Mouse (Mus musculus) forebrain, embryonic 12.5 days (tissue): ENCODE measurements around the gene Ccdc6. TPM values are rescaled to one million over a fixed set of nuclear protein-coding genes. Genes with fewer than 3 reads are reported as not detected.

ENCODE experiments used
- ATAC-seq: fragments of 200-750 bp; cut with Nextera tagmentation; 2 replicates; pipeline ENCODE4 v1.8.0; 2017; ENCODE audit warnings: moderate TSS enrichment; ENCODE audit not compliant: low FRiP score
- H3K27ac ChIP-seq: fragments of 300-500 bp; sonication (generic); 2 replicates; pipeline ENCODE4 v1.5.1; 2016; ENCODE audit warnings: mild to moderate bottlenecking
- H3K27me3 ChIP-seq: fragments of 300-500 bp; sonication (generic); 2 replicates; pipeline ENCODE4 v1.6.1; 2016; ENCODE audit warnings: mild to moderate bottlenecking
- H3K36me3 ChIP-seq: fragments of 300-500 bp; sonication (generic); replicated peaks from 2 replicates; pipeline ENCODE4 v1.6.1; 2016; ENCODE audit warnings: mild to moderate bottlenecking
- H3K4me1 ChIP-seq: fragments of 300-500 bp; sonication (generic); 2 replicates; pipeline ENCODE4 v1.6.1; 2016
- H3K4me2 ChIP-seq: fragments of 300-500 bp; sonication (generic); 2 replicates; pipeline ENCODE4 v1.6.1; 2016; ENCODE audit warnings: mild to moderate bottlenecking, moderate library complexity
- H3K4me3 ChIP-seq: fragments of 300-500 bp; sonication (generic); replicated peaks from 2 replicates; pipeline ENCODE4 v1.5.1; 2016; ENCODE audit warnings: mild to moderate bottlenecking
- H3K9ac ChIP-seq: fragments of 300-500 bp; sonication (generic); 2 replicates; pipeline ENCODE4 v1.6.1; 2016; ENCODE audit warnings: mild to moderate bottlenecking
- H3K9me3 ChIP-seq: fragments of 300-500 bp; sonication (generic); 2 replicates; pipeline ENCODE4 v1.6.1; 2016
- WGBS: fragments of 180-500 bp; shearing (Covaris S2); methylation state at CpG from one replicate; pipeline ENCODE4 v1.1.7; 2016; 5-methylcytosine and 5-hydroxymethylcytosine counted together
- polyA plus RNA-seq: library from polyadenylated mRNA; unstranded; fragments of >200 nt; fragmentation: Nextera tagmentation; extraction: Ambion mirVana; gene quantifications from 2 replicates; pipeline ENCODE4 v1.2.1, GENCODE M21; 2016

Gene Ccdc6
- polyA plus RNA-seq, 1 experiment from 2014 or later = 15.9 TPM

DNA sequence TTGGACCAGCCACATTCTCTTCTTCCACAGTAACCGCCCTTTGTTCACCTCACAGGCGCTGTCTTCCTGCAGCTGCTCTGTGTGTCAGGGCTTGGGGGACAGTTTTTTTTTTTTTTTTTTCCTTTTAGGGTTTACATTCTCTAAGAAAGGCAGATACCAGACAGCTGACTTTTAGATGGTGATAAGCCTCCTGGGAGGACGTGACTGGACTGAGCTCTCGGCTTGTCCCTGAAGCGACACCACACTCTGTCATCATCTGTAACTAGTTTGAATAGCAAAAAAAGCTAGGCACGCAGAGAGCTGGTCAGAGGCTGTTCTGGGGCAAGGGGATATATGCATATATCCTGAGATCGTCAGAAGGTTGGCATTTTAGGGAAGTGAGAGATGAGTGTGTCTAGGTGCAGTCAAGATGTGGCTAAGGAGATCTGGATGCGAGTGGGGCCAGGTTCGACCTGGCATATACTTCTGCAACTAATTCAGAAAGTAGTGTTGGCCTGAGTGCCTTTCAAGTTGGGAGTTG, 23.0 kb downstream of the Ccdc6 start:
- H3K27ac ChIP-seq = peak overlapping the region; percentile 50; the same call in 1 of the 2 replicates
- no peaks in the 10 kb centered on the region for H3K9me3 ChIP-seq
- peak; percentile 44; the same call in 1 of the 2 replicates for ATAC-seq
- H3K27me3 ChIP-seq = no peaks in the 10 kb centered on the region
- H3K4me3 ChIP-seq = no peak overlapping the region
- H3K4me1 ChIP-seq = peaks cover 34% of the 10 kb centered on the region
- H3K9ac ChIP-seq = no peak overlapping the region
- no peak overlapping the region; the same call in 1 of the 2 replicates for H3K4me2 ChIP-seq
- no peaks in the 10 kb centered on the region for H3K36me3 ChIP-seq
- WGBS = 50% methylated on average over 9 of the region's 9 CpGs

DNA sequence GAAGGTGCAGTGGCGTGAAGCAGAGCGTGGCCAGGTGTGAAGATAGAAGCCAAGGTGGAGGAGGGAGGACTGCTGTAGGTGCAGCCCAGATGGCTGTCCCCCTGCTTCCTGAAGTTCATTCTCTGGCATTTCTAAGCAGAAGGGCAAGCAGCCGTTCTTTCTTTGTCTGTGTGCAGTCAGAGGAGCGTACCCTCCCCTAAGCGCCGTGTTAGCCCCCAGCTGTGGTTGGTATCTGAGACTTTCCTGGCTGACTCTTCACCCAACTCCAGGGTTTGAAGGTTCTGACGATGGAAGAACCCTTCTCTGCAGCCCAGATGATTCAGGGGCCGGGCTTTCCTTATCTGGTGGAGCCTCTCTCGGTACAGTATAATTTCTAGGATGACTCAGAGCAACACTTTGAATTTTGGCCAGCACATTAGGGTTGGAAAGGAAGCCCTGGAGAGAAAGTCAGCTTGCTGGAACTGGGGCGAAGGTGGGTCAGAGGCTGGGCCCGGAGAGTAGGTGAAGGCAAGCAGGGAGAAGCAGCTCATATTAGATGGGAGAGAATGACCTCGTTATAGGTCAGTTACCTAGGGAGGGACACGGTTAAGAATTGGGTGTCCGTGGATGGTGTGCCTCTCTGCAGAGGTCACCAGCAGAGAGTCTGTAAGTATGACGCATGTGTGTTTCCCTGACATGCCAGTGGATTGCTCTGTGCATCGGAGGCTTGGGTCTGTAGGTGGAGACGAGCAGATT, 23.9 kb downstream of the Ccdc6 start:
- no peak overlapping the region for H3K4me3 ChIP-seq
- WGBS = 69% methylated on average over 17 of the region's 17 CpGs
- no peak overlapping the region; the same call in 1 of the 2 replicates for H3K4me2 ChIP-seq
- no peak; the same call in 1 of the 2 replicates for ATAC-seq
- H3K4me1 ChIP-seq = peaks cover 34% of the 10 kb centered on the region
- no peaks in the 10 kb centered on the region for H3K27me3 ChIP-seq
- H3K9me3 ChIP-seq = no peaks in the 10 kb centered on the region
- H3K27ac ChIP-seq = peak overlapping the region; percentile 50; the same call in 1 of the 2 replicates
- no peak overlapping the region for H3K9ac ChIP-seq
- H3K36me3 ChIP-seq = no peaks in the 10 kb centered on the region

DNA sequence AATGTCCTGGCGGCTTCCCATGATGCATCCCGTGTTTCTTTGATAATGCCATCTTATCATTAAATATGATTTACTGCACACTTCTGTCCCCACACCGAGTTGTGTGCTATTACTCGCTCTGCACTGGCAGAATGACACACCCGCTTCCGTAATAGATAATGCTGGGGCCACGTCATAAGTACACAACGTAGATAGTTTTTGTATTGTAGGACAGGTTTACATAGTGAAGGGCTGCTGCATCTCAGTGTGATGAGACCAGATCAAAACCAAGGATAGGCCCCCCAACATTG, 24.4 kb downstream of the Ccdc6 start:
- Histone ChIP-seq H3K27ac (no peak overlapping the region), H3K9me3 (no peaks in the 10 kb centered on the region), H3K27me3 (no peaks in the 10 kb centered on the region), H3K9ac (no peak overlapping the region), H3K36me3 (no peaks in the 10 kb centered on the region), H3K4me1 (peaks cover 34% of the 10 kb centered on the region), H3K4me2 (no peak overlapping the region), H3K4me3 (no peak overlapping the region)
- 93% methylated on average over 8 of the region's 8 CpGs for WGBS
- no peak for ATAC-seq

DNA sequence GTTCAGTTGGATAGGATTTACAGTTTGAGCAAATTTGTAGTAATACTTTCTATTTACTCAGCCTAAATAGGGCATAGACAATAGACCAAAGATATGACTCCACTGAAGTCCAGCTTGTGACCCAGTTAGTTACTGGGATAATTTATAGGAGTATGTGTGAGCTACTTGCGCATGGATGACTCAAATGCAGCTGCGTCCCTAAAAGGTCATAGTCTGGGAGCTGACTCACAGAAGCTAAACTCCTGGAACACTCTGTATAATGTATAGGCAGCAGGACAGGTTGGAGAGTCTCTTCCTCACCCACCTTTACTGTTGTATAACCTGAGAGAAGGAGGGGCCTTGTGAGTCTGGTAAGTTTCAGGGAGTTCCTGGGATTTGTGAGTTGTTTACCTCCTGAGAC, 26.5 kb downstream of the Ccdc6 start:
- WGBS = 98% methylated on average over 2 of the region's 2 CpGs
- H3K36me3 ChIP-seq = no peaks in the 10 kb centered on the region
- H3K4me3 ChIP-seq = no peak overlapping the region
- no peak for ATAC-seq
- H3K9ac ChIP-seq = no peak overlapping the region
- H3K4me2 ChIP-seq = no peak overlapping the region
- H3K27ac ChIP-seq = no peak overlapping the region
- no peaks in the 10 kb centered on the region for H3K9me3 ChIP-seq
- no peaks in the 10 kb centered on the region for H3K27me3 ChIP-seq
- H3K4me1 ChIP-seq = peaks cover 31% of the 10 kb centered on the region

DNA sequence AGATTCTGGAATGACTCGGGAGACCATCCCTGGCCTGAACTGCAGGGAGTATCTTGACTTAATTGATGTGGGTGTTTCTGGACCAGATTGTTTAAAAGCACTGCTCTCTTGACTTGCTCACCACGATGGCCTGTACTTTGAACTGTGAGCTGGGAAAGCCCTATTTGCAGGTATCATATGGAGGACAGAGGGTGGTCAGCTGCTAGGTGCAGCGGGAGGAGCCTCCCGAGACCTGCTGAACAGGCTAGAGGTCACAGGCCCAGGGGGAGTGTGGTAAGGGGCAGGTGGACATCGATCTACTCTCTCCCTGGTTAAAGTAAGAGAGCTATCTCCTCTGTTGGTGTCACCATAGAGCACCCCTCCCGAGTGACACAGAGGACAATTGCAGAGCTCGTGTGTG, 28.6 kb downstream of the Ccdc6 start:
- no peak overlapping the region for H3K9ac ChIP-seq
- no peak overlapping the region for H3K4me3 ChIP-seq
- H3K27me3 ChIP-seq = no peaks in the 10 kb centered on the region
- H3K4me2 ChIP-seq = no peak overlapping the region
- H3K27ac ChIP-seq = no peak overlapping the region
- peaks cover 15% of the 10 kb centered on the region for H3K4me1 ChIP-seq
- ATAC-seq = no peak
- WGBS = 88% methylated on average over 7 of the region's 7 CpGs
- H3K9me3 ChIP-seq = no peaks in the 10 kb centered on the region
- no peaks in the 10 kb centered on the region for H3K36me3 ChIP-seq

DNA sequence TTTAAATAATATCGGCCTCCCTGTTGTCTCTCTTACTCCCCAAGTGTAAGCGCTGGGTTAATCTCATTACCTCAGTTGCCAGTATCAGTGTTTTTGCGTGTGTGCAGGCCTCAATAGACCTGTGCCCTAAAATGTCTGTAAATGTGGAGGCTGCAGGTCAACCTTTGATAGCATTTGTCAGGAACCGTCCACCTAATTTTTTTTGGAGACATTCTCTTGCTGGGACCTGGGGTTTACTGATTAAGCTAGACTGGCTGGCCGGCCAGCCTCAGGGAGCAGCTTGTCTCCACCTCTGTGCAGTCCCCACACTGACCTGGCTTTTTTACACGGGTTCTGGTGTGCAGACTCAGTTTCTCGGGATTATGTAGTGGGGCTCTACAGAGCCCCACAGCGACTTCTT, 30.4 kb downstream of the Ccdc6 start:
- Histone ChIP-seq H3K4me2 (no peak overlapping the region), H3K27ac (no peak overlapping the region), H3K9me3 (no peaks in the 10 kb centered on the region), H3K27me3 (no peaks in the 10 kb centered on the region), H3K4me1 (no peaks in the 10 kb centered on the region; the same call in 1 of the 2 replicates), H3K9ac (no peak overlapping the region), H3K4me3 (no peak overlapping the region), H3K36me3 (no peaks in the 10 kb centered on the region)
- WGBS = 81% methylated on average over 8 of the region's 8 CpGs
- no peak for ATAC-seq

DNA sequence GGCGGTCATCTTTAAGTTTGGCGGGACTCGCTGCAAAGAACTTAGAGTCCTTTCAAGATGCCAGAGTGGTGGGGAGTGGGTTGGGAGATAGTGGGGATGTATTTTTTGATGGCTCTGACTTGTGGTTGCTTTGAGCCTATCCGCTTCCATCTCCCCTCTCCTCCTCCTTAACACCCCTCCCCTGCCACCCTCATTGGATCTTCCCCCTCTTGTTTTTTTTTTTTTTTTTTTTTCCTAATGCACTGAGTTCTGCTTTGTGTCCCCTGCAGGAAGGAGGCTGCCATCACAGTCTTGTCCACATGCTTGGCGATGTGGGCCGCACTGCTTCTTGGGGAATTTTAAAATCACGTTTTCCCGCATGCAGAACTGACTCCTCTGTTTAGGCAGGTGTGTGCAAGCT, 31.5 kb downstream of the Ccdc6 start:
- Histone ChIP-seq H3K9me3 (no peaks in the 10 kb centered on the region), H3K27me3 (no peaks in the 10 kb centered on the region), H3K27ac (no peak overlapping the region), H3K9ac (no peak overlapping the region), H3K4me3 (no peak overlapping the region), H3K36me3 (no peaks in the 10 kb centered on the region; the same call in 1 of the 2 replicates), H3K4me2 (no peak overlapping the region), H3K4me1 (peaks cover 3% of the 10 kb centered on the region; the same call in 1 of the 2 replicates)
- ATAC-seq = no peak
- 94% methylated on average over 8 of the region's 8 CpGs for WGBS

DNA sequence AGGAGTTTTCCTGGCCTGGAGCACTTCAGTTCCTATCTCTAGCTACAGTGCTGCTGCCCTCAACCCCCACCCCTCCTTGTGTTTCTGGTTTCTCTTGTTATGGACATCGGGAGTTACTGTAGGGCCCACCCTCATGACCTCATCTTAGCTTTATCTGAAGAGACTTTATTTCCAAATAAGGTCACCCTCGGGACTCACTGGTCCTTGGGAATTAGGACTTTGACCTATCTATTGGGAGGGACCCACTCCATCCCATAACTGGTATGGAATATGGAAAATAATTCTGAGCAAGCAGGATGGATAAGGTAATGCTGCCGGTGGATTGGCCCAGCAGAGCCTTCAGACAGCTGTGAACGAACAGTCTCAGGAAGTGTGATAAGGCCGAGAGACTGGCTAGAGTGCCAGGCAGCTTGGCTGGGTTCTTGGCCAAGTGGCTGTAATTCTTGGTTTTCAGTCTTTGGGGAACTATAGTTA, 35.2 kb downstream of the Ccdc6 start:
- Histone ChIP-seq H3K27ac (no peak overlapping the region), H3K36me3 (no peaks in the 10 kb centered on the region; the same call in 1 of the 2 replicates), H3K4me3 (no peak overlapping the region), H3K9ac (no peak overlapping the region), H3K4me1 (peaks cover 3% of the 10 kb centered on the region; the same call in 1 of the 2 replicates), H3K27me3 (no peaks in the 10 kb centered on the region), H3K4me2 (no peak overlapping the region), H3K9me3 (no peaks in the 10 kb centered on the region)
- no peak for ATAC-seq
- WGBS = 89% methylated on average over 5 of the region's 5 CpGs

DNA sequence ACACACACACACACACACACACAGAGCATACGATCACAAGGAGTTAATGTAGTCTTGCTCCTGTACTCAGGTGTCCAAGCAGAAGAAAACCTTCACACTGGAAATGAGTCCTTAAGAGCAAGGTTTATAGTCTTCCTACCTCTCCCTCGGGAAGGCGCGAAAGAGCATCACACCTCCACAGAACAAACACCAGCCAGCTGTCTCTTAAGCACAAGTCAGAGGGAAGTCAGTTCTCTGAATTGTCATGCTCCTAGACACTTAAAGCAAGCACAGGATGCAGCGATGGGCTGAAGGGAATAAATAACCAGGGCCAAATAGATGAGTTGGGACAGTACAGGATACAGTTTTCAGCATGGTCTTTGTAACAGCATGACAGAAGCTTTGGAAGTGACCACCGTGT, 35.8 kb downstream of the Ccdc6 start:
- 91% methylated on average over 6 of the region's 6 CpGs for WGBS

DNA sequence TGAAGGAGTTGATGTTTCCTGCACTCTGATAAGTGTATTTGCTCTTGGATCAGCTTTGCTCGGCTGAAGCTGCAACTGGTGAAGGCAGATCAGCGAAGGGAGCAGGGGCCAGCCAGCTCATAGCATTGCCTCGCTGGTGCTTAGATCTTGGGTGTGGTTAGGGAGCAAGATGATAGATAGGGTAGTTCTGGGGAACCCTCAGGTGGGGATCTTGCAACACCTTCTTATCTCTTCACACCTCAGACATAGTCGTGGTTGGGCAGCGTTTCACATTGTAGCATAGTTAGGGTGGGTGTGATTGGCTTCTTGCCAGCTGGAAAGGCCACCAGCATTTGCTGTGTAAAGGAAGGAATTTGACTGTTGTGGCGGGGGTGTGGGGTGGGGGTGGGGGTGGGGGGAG, 36.3 kb downstream of the Ccdc6 start:
- Histone ChIP-seq H3K9me3 (no peaks in the 10 kb centered on the region), H3K4me3 (no peak overlapping the region), H3K27ac (no peak overlapping the region), H3K9ac (no peak overlapping the region), H3K4me2 (no peak overlapping the region), H3K4me1 (peaks cover 7% of the 10 kb centered on the region; the same call in 1 of the 2 replicates), H3K27me3 (no peaks in the 10 kb centered on the region), H3K36me3 (no peaks in the 10 kb centered on the region; the same call in 1 of the 2 replicates)
- ATAC-seq = no peak
- WGBS = 65% methylated on average over 6 of the region's 6 CpGs

More for the DNA sequence above, 35.8 kb downstream of the Ccdc6 start:
- H3K36me3 ChIP-seq = no peaks in the 10 kb centered on the region; the same call in 1 of the 2 replicates
- H3K4me2 ChIP-seq = no peak overlapping the region
- ATAC-seq = no peak
- no peak overlapping the region for H3K9ac ChIP-seq
- no peaks in the 10 kb centered on the region for H3K9me3 ChIP-seq
- no peak overlapping the region for H3K4me3 ChIP-seq
- H3K4me1 ChIP-seq = 0 out of 2 replicates have a peak, but pooled peaks cover 3% of the 10 kb centered on the region
- H3K27me3 ChIP-seq = no peaks in the 10 kb centered on the region
- H3K27ac ChIP-seq = no peak overlapping the region

DNA sequence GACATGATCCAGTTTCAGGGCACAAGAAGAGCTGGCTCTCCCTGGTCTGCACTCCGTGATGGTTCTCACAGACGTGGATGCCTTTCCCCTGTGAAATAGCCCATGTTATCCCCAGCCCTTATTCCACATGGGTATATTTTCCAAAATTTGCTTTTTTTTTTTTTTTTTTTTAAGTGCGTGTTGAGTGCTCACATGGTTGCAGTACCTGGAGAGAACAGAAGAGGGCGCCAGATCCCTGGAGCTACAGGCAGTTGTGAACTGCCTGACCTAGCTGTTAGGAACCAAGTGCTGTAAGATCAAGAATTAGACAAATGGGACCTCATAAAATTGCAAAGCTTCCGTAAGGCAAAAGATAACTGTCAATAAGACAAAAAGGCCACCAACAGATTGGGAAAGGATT, 38.8 kb downstream of the Ccdc6 start:
- Histone ChIP-seq H3K9ac (no peak overlapping the region), H3K27ac (no peak overlapping the region), H3K4me3 (no peak overlapping the region), H3K27me3 (no peaks in the 10 kb centered on the region), H3K4me2 (no peak overlapping the region), H3K4me1 (peaks cover 27% of the 10 kb centered on the region), H3K9me3 (no peaks in the 10 kb centered on the region), H3K36me3 (no peaks in the 10 kb centered on the region; the same call in 1 of the 2 replicates)
- no peak for ATAC-seq
- WGBS = 86% methylated on average over 5 of the region's 5 CpGs

DNA sequence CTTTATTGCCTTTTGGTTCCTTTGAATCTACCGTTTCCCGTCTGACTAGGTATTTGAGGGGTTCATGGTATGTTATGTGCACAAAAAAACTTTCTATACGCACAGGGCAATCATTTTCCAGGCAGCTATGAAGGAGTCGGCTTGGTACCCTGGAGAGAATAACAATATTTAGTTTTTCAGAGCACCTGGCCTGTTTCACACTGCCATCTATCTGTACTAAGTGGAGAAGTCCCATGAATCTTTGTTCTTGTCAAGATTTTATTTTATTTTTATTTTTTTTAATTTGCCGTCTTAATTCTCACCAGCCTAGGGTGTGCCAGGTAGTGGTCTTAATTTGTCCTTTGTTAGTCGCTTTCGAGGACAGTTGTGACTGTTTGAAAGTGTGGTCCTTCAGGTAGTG, 40.7 kb downstream of the Ccdc6 start:
- no peak overlapping the region for H3K4me3 ChIP-seq
- H3K9ac ChIP-seq = no peak overlapping the region
- H3K4me2 ChIP-seq = no peak overlapping the region
- H3K27me3 ChIP-seq = no peaks in the 10 kb centered on the region
- no peak for ATAC-seq
- H3K36me3 ChIP-seq = peaks cover 2% of the 10 kb centered on the region; the same call in 1 of the 2 replicates
- 91% methylated on average over 7 of the region's 7 CpGs for WGBS
- peaks cover 27% of the 10 kb centered on the region for H3K4me1 ChIP-seq
- no peaks in the 10 kb centered on the region for H3K9me3 ChIP-seq
- H3K27ac ChIP-seq = no peak overlapping the region

DNA sequence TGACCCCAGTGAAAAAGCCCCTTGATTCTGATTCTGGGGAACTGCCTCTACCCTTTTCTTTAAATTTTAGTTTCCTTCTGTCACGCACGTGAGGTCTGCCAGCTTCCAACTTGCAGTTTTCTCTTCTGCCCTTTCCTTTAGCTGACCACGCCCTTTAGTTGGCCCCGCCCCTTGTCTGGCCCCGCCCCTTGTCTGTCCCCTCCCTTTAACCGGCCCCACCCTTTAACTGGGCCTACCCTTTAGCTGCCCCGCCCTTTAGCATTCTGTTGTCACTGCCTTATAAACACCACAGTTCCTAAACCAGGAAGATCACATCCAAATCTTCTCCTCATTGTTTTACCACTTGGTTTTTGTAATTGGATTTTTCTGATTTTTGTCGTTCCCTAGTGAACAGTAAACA, 41.2 kb downstream of the Ccdc6 start:
- Histone ChIP-seq H3K9me3 (no peaks in the 10 kb centered on the region), H3K4me3 (no peak overlapping the region), H3K36me3 (peaks cover 7% of the 10 kb centered on the region; the same call in 1 of the 2 replicates), H3K27me3 (no peaks in the 10 kb centered on the region), H3K4me1 (peaks cover 25% of the 10 kb centered on the region), H3K9ac (no peak overlapping the region), H3K4me2 (no peak overlapping the region), H3K27ac (0 out of 2 replicates have a peak overlapping the region, but pooled peaks have one; percentile 70)
- no peak for ATAC-seq
- 76% methylated on average over 8 of the region's 8 CpGs for WGBS
